Mouse (Mus musculus) megakaryocyte-erythroid progenitor cell, adult 5-6 weeks (primary cell): ENCODE data around the gene Ndrg2. TPM values are rescaled to one million over a fixed set of nuclear protein-coding genes. Genes with fewer than 3 reads are reported as not detected.

Experiments used
- ATAC-seq: replicated peaks from 2 replicates; pipeline ENCODE4 v1.8.0; 2016; ENCODE audit warnings: mild to moderate bottlenecking, inconsistent platforms; ENCODE audit not compliant: severe bottlenecking, poor library complexity, low FRiP score, low TSS enrichment
- total RNA-seq, 2 experiments: library from RNA; stranded (forward) in 1 of 2; stranded (reverse) in 1 of 2; fragments of 200-1000, 215-1000 nt in 1 of 2; fragments of >200 nt in 1 of 2; fragmentation: Nextera tagmentation in 1 of 2; gene quantifications; 2 replicates each; pipeline ENCODE4 v1.2.3; 2014 to 2017

Ndrg2 gene
- total RNA-seq, 2 experiments from 2014 or later, result 1.9 to 2.1 TPM

DNA sequence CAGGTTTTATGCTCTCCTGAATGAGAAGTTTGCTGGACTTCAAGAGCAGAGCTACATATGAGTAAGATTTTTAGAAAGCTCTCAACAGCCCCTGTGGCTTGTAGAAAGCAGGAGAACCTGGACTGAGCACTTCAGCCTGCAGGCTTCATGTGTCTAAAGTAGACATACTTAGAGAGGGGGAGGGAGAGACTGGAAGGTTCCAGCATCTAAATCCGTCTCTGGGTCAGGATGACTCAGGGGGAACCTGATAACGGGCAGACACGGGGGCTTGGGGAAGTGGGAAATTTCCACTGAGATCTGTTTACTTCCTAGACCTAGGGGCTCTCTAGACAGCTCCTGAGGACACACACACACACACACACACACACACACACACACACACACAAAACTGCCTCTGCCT is 1.1 kb upstream of the Ndrg2 start:
- ATAC-seq, result no peak

DNA sequence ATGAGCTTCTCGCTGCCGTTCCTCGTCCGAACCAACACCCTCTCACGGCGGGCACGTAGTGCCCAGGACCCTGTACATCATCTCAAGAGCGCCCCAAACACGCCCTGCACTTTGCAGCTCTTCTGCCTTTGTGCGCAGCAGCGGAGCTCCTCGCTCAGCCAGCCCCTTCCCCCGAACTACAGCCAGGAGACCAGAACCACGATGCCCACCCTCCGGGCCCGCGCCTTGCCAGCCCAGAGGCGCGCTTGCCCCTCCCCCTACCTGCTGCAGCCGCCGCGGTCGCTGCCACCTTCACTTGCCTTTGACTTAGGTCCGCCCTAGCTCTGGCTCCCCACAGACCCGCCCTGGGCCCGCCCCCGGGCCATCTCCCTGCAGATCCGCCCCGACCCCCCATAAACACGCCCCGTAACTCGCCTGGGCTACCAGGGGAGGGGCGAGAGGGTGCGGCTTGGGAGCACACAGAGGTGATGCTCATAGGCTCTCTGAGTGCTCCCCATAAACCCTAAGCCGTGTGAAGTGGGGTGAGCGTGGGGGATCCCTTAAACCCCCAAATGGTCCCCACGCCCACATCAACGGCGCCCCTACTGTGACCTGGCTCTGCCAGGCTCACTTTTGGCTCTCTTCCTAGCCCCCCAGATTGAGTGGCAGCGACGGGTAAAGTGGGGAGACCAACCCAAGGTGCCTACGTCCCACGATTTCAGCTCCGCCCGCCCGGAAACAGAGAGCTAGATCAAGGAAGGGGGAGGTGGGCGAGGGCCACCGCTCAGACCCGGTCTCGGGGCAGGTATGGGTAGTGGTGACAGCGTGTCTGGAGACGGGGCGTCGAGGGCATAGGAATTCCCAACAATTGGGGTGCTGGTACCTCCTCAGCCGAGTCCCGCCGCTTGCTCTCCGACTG is 647 bp downstream of the Ndrg2 start:
- ATAC-seq, result peak; percentile 78

DNA sequence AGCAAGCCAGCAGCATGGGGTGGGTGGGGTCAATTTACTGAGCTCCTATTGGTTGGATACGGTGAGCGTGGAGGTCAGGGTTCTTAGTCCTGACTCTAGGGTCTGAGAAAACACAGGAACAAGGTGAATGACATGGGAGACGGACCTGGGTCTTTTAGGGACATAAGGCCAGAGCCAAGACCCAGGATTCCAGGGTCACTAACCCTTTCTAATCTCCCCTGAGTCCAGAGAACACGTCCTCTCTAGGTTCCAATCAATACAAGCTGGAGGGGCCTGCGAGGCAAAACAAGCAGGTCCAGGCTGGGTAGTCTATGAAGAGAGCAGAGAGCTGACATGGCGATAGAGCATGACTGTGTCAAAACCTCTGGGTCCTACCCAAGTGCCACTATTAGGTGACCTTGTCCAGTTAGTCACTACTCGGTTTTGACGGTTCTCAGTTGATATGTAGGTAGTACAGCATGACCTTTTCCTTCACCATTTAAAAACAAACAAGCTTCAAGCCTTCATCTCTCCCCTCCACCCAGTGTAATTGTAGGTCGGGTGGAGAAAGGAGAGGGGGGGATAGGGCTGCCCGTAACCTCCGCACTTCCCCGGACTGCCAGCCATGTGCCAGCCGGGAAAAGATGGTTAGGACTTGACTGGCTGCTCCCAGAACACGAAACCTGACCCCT is 1.4 kb downstream of the Ndrg2 start:
- no peak for ATAC-seq

DNA sequence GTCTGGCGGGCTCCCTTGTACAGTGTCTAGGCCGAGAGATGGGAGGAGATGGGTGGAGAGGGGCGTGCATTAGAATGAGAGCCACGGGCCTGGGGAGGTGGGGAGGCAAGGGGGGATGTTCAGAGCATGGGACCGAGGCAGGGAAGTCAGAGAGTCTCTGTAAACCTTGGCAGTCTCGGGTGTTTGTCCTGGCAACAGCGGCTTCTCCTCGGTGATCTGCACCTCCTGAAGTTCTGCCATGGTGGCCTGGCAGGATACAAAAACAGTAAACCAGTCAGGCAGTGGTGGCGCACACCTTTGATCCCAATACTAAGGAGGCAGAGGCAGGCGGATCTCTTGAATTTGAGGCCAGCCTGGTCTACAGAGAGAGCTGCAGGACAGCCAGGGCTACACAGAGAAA is 2.7 kb downstream of the Ndrg2 start:
- ATAC-seq, result no peak

DNA sequence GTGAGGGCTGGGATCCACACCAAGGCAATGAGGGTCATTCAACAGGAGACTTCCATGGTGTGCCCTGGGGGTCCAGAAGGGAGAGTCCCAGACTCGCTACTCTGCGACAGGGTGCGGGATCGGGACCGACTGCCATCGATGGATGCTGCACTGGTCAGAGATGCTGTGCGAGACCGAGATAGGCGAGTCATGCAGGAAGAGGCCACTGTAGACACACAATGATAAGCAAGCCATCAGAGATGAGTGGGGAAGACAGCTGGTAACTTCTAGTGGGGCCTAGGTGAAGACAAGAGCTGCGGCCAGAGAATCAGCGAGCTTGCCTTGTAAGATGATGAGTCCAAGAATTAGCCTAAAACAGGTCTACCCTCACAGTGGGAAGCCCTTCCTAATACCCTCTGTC is 7.9 kb downstream of the Ndrg2 start:
- ATAC-seq, result peak; percentile 75

DNA sequence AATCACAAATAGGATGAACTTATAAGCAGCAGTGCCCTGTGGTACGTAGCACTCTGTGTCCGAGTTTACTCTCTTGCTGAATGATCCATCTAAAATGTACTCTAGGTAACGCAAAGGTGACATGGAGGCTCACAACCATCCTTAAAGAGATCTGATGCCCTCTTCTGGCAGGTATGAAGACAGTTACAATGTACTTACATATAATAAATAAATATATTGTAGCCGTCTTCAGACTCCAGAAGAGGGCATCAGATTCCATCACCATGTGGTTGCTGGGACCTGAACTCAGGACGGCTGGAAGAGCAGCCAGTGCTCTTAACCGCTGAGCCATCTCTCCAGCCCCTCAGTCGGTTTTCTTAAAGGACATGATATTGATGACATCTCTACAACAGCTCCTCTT is 9.3 kb downstream of the Ndrg2 start:
- ATAC-seq, result no peak

DNA sequence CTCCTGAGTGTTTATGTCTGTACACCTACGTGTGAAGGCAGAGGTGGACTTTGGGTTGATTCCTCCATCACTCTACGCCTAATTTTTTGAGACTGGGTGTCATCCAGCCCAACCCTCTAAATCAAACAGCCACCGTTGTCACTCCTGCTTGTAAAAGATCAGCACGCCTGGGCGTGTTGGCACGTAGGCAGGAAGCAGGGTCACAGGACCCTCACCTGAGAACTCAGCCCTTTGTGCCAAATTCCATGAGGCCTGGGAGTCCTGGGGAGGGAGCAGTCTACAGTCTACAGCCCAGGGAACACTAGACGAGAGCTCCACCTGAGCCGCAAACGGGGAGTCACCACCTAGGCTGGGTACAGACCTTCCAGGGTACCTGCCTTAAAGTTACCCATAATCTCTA is 10.2 kb downstream of the Ndrg2 start:
- ATAC-seq, result no peak

DNA sequence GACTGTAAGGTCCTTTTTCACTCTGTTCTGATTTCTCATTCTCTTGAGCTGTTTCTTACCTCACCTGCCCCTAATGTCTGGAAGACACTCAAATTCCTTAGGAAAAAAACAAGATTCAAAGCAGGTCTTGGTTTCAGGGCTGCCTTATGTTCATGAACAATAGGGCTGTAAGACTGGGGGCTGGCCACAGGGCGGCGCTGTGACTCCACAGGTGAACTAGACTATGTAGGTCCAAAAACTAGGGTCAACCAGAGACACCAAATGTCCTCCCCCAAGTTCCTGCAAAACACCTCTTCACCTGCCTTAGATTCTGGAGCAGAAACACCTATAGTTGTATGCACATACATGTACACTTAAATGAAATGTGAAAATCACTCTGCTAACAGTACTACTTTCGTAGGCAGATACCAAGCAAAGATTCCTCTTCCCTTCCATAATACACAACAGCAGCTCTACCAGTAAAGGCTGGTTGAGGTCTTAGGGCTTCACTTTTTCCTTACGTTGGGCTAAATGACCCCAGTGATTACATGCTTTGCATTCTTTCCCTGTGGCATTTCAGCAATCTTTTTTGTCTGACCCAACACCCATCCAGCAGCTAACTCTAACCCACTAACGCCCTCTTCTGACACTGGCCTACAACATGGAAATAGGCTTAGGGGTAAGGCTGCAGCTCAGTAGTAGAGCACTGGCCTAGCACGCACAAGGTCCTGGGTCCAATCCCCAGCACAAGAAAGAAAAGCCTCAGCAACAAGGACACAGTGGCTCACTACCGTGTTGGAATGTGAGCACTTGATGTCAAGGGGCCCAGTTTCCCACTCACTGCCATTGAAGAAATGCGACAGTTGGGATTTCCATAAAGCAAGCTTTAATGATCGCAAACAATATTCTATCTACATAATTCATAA is 10.9 kb downstream of the Ndrg2 start:
- peak; percentile 54; the same call in 1 of the 2 replicates for ATAC-seq

DNA sequence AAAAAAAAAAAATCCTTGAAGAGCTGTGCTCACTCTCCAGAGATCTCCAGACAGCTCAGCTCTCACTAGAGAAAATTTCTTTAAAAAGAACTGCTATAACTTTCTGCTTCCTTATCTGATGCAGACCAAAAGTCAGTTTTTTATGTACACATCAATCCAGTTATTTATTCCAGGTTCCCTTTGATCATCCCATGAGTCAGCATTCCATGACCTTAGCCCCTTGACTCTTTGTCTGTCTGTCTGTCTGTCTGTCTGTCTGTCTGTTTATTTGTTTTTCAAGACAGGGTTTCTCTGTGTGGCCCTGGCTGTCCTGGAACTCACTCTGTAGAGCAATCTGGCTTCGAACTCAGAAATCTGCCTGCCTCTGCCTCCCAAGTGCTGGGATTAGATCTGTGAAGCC is 14.6 kb downstream of the Ndrg2 start:
- no peak for ATAC-seq

DNA sequence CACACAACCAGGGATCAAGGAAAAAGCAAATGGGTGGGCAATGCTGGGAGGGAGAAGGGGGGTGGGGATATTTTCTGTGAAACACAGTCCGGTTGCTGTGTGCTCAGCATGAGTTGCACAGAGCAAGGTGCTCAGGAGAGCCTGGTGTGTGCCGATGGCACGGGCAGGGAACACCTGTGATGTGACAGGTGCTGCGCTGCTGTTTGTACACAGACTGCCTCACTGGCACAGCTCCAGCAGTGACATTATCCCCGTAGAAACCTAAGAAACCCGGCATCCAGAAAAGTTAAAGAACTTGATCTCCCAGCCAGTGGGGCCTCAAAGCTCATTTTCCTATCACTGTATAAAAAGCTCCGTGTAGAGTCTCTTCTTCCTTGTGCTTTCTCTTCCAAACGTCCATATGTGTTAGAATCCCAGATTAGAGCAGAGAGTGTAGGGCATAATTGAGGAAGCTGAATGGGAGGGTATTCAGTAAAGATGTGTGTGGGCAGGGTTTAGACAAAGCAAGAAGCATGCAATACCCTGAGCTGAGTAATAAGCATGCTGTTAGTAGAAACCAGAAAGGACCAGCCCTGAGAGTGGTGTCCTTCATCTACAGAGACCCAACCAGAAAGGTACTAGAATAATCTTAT is 17.3 kb downstream of the Ndrg2 start:
- ATAC-seq, result no peak

DNA sequence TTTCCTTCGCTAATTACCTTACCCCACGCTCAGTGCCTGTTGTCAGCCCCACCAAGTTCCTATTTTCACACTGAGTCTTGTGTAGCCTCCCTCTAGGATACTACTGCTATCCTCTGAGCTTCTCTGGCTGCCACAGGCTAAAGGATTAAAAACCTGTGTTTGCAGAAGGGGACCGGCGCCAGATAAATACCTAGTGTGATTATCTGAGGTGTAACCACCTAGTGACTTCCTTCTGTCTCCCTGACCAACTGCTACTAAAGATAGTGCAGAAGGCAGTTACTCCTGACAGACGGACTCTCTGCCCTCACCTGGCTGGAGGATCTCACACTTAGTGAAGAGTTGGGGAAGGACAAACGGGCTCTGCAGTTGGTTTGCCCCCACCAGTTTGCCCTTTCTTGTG is 17.9 kb downstream of the Ndrg2 start:
- no peak; the same call in 1 of the 2 replicates for ATAC-seq

DNA sequence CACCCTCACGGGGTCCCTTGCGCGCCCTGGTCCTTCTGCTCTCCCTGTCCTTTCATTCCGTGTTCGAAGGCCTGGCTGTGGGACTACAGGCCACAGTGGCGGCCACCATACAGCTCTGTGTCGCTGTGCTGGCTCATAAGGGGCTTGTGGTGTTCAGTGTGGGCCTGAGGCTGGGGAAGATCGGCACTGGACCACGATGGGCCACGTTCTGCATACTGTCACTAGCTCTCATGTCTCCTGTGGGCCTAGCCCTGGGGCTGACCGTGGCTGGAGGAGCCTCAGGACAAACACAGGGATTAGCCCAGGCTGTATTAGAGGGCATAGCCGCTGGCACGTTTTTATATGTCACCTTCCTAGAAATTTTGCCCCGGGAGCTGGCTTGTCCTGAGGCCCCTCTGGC is 18.9 kb downstream of the Ndrg2 start:
- no peak for ATAC-seq

DNA sequence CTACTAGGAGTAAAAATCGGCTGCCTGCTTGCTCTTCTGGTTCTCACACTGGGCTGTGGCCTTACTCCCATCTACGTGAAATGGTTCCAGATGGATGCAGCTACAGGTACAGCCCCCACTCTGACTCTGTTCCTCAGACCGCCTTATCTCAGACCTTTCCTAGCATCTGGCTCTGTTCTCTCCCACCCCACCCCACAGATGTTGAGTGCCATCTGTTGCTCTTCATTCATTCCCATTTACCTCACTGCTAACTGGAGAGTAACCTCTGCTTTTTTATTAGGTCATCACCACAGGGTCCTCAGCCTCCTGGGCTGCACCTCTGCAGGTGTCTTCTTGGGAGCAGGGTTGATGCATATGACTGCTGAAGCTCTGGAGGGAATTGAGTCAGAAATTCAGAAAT is 20.1 kb downstream of the Ndrg2 start:
- ATAC-seq, result peak; percentile 52

DNA sequence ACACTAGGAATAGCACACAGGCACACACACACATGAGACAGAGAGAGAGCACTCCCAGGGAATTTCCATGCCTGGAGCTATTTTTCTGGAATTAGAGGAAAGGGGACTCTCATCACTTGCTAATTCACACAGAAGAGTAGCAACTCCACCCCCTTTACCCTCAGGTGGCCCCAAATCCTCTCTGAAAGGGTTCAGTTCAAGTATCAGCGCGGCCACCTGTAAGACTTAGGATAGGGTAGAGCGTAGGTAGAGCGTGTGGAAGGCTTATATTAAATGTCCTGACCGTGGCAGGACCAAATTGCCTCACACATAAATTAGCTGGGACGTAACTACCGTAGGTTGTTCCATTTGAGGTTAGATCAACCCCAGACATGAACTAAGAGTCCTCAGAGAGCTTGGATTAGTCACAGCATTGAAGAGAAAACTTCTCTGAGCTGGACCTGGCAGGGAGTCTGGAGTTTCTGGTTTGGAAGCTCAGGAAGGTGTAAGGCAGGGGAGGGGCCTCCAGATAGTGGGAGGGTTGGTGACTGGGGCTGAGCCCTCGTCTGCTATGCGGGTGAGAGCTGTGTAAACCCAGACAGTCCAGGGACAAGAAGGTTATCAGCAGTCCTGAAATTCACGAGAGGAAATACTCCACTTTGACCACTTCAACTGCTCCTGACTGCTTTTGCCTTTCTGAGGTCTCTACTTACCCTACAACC is 20.7 kb downstream of the Ndrg2 start:
- peak; percentile 39 for ATAC-seq

DNA sequence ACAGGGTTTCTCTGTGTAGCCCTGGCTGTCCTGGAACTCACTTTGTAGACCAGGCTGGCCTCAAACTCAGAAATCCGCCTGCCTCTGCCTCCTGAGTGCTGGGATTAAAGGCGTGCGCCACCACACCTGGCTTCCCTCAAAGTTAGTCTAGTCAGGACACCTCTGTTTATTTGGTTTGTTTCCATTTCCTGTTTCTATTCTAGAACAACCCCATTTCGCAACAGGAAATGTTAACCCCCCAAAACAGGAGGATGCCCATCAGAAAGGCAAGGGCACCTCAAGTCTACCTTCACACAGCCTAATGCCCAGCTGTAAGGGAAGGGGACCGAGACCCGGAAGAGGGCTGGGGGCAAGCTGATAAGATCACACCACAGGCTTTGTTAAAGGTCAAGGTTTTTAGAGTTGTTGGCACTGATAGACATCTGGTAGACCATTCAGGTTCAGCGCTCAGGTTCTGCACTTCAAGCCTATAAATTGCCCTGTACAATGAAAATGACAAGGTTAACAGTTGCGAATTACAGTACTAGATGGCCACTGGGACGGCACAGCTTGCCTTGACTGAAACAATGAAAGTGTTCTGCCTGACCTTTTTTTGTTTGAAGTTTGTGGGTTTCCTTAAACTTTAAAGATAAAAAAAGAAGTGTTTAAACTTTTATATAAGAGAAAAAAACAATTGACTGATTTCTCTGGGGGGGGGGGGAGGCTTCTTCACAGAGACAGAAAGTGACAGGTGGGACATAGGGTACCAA is 21.6 kb downstream of the Ndrg2 start, which contains the start of gene Slc39a2:
TSS of gene Slc39a2 (plus strand) at position 699 of the 749 bp plus-strand sequence.
- no peak for ATAC-seq

DNA sequence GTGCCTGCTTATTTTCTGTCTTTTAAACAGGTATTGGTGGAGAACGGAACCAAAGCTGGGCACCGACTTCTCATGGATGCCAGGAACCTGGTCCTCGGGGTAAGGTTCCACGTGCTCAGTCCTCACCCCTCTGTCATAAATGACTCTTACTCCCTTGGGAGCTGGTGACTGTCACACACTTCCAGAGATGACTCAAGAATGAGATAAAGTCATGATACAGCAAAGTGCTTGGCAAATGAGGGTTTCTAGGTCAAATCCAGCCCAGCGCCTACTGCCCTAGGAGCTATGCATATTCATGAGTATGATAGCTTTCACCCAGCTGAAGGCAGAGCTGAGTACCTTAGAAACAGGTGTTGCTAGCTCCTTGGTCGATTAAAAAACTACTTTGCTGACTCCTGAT is 24.1 kb downstream of the Ndrg2 start:
- no peak for ATAC-seq

DNA sequence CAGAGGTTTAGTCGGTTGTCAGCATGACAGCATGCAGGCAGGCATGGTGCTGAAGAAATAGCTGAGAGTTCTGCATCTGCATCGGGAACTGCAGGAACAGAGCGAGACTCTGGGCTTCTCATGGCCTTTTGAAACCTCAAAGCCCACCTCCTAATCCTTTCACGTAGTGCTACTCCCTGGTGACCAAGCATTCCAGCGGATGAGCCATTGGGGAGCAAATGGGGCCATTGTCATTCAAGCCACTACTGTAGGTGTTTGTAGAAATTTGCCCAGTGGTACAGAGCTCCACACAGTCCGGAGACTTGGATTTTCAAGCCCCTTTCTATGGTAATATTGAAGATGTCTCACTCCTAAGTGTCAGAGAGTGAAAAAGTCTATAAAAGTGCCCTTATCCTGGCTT is 27.9 kb downstream of the Ndrg2 start:
- ATAC-seq, result no peak
